ENCODE assay signal across 13 mouse cellular contexts in the genomic region with DNA sequence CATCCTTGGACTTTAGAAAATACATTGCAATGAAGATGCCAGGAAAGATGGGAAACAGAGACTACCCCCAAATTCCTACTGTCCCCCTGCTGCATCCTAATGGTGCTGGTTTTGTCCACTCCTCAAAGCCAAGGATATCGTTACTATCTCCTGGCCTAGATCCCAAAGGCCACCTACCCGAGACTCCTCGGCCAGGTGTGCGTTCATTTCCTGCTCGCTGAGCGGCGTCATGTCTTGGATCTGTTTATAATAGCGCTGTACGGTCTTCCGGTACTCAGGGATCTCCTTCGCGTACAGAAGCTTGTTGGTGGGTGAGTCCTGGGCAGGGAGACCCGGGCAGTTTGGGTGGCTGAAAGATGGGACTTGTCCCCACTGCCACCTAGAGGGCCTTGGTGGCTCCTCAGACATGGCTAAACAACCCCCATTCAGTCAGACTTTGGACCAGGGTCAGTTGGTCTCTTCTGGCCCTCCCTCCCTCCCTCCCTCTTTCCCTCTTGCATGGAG. TPM values are rescaled to one million over a fixed set of nuclear protein-coding genes. Genes with fewer than 3 reads are reported as not detected.
DNase-seq lines count a peak whose midpoint lies in the region; ATAC-seq and TF ChIP-seq lines count a peak whose summit lies in the region.
"Had no signal": no experiment of that assay in that cellular context is flagged by ENCODE, and none has a peak within 500 bp of the region (broad histone marks: within the 10 kb centered on the region; RNA-seq: fewer than 3 reads in every experiment).

No protein-coding gene starts in this region.

- peak overlapping the region; percentile 81 for H3K27ac ChIP-seq in heart, embryonic 10.5 days
- no peak overlapping the region for H3K27ac ChIP-seq in left cerebral cortex, adult 2 months
- 0 out of 2 replicates have a peak overlapping the region, but pooled peaks have one; percentile 66 for H3K27ac ChIP-seq in embryonic facial prominence, embryonic 12.5 days
- H3K27ac ChIP-seq in intestine, postnatal 0 days (ENCODE audit: low read depth, low read length) = 0 out of 2 replicates have a peak overlapping the region, but pooled peaks have one; percentile 35
- H3K27ac ChIP-seq: limb, embryonic 13.5 days had no signal

- no peaks in the 10 kb centered on the region for H3K9me3 ChIP-seq in heart, embryonic 10.5 days
- 0 out of 2 replicates have a peak, but pooled peaks cover 2% of the 10 kb centered on the region for H3K9me3 ChIP-seq in embryonic facial prominence, embryonic 12.5 days
- H3K9me3 ChIP-seq in intestine, postnatal 0 days (ENCODE audit: control insufficient read depth) = no peaks in the 10 kb centered on the region
- H3K9me3 ChIP-seq: limb, embryonic 13.5 days had no signal

- no peak for ATAC-seq in embryonic facial prominence, embryonic 12.5 days (ENCODE audit: insufficient number of reproducible peaks, insufficient read depth, low FRiP score, low TSS enrichment)
- ATAC-seq in intestine, postnatal 0 days = no peak; the same call in 1 of the 2 replicates

- no peak overlapping the region for H3K4me3 ChIP-seq in heart, embryonic 10.5 days
- no peak overlapping the region for H3K4me3 ChIP-seq in left cerebral cortex, adult 2 months
- H3K4me3 ChIP-seq in embryonic facial prominence, embryonic 12.5 days = no peak overlapping the region
- H3K4me3 ChIP-seq in intestine, postnatal 0 days (ENCODE audit: low read depth, low read length) = no peak overlapping the region
- H3K4me3 ChIP-seq: limb, embryonic 13.5 days had no signal

- WGBS in heart, embryonic 10.5 days = 85% methylated on average over 13 of the region's 13 CpGs
- WGBS in embryonic facial prominence, embryonic 12.5 days = 84% methylated on average over 13 of the region's 13 CpGs
- 48% methylated on average over 13 of the region's 13 CpGs for WGBS in intestine, postnatal 0 days

- H3K4me1 ChIP-seq in heart, embryonic 10.5 days = peaks cover 51% of the 10 kb centered on the region
- peaks cover 32% of the 10 kb centered on the region for H3K4me1 ChIP-seq in embryonic facial prominence, embryonic 12.5 days
- H3K4me1 ChIP-seq in intestine, postnatal 0 days (replicated peaks; ENCODE audit: control insufficient read depth, insufficient read depth, low read length) = peaks cover 3% of the 10 kb centered on the region

- intact Hi-C loops in heart, postnatal 10 days (cut with DNase I) = loop anchor here (2.0 to 5.0 kb wide), 3 partner anchors 36 to 104 kb away; partner anchors contain the start of genes Ift122 and Mbd4
- intact Hi-C loops in left cerebral cortex, adult 2 months (cut with DNase I) = no loop called here
- intact Hi-C loops in left cerebral cortex, postnatal 4 days (cut with DNase I) = no loop called here

- H3K4me2 ChIP-seq in embryonic facial prominence, embryonic 12.5 days (replicated peaks) = no peak overlapping the region
- H3K4me2 ChIP-seq in intestine, postnatal 0 days (replicated peaks; ENCODE audit: low read depth) = no peak overlapping the region

- no peaks in the 10 kb centered on the region for H3K27me3 ChIP-seq in heart, embryonic 10.5 days (ENCODE audit: insufficient read depth, poor library complexity, severe bottlenecking)
- no peaks in the 10 kb centered on the region for H3K27me3 ChIP-seq in embryonic facial prominence, embryonic 12.5 days
- no peaks in the 10 kb centered on the region for H3K27me3 ChIP-seq in intestine, postnatal 0 days (replicated peaks; ENCODE audit: control insufficient read depth, insufficient read depth, low read length)
- H3K27me3 ChIP-seq: limb, embryonic 13.5 days had no signal

- H3K9ac ChIP-seq in embryonic facial prominence, embryonic 12.5 days = no peak overlapping the region
- H3K9ac ChIP-seq in intestine, postnatal 0 days (ENCODE audit: low read depth, low read length) = no peak overlapping the region
- H3K9ac ChIP-seq: limb, embryonic 13.5 days had no signal

- H3K36me3 ChIP-seq in heart, embryonic 10.5 days = peaks cover 66% of the 10 kb centered on the region
- no peaks in the 10 kb centered on the region for H3K36me3 ChIP-seq in embryonic facial prominence, embryonic 12.5 days
- peaks cover 12% of the 10 kb centered on the region; the same call in 1 of the 2 replicates for H3K36me3 ChIP-seq in intestine, postnatal 0 days (ENCODE audit: control insufficient read depth, insufficient read depth)
- H3K36me3 ChIP-seq: limb, embryonic 13.5 days had no signal

- DNase-seq in heart, embryonic 10.5 days (ENCODE audit: low spot score) = no peak
- DNase-seq in heart, postnatal 10 days = no peak
- no peak for DNase-seq in left cerebral cortex, adult 2 months (ENCODE audit: extremely low spot score in 1 of 2, low spot score in 2 of 2)
- DNase-seq in left cerebral cortex, postnatal 4 days = no peak
- no peak for DNase-seq in MN1 (ENCODE audit: low spot score)
- no peak for DNase-seq in frontal cortex, postnatal 36 days (ENCODE audit: low spot score in 2 of 2)
- DNase-seq: thymus, postnatal 14 days had no signal

- TF ChIP-seq CTCF in left cerebral cortex, adult 2 months (IDR thresholded peaks at IDR 0.05) = peak; percentile 9
- TF ChIP-seq CTCF in intestine, postnatal 0 days (IDR thresholded peaks at IDR 0.05; ENCODE audit: low read depth) = peak; percentile 51

RNA-seq across cellular contexts. Expression of gene H1foo, which starts 11.7 kb away (rescaled TPM):
- not detected in 2 replicates for polyA plus RNA-seq in heart, embryonic 10.5 days (2016; fragmentation: Nextera tagmentation; extraction: Ambion mirVana)
- not detected for total RNA-seq in heart, postnatal 10 days (2021)
- total RNA-seq in left cerebral cortex, adult 2 months (2021) = not detected
- total RNA-seq in left cerebral cortex, postnatal 4 days (2021) = not detected
- polyA plus RNA-seq in embryonic facial prominence, embryonic 12.5 days (2016; fragmentation: Nextera tagmentation; extraction: Ambion mirVana) = not detected in 2 replicates
- not detected in 2 replicates for polyA plus RNA-seq in intestine, postnatal 0 days (2015; fragmentation: Nextera tagmentation; extraction: Ambion mirVana)
- total RNA-seq: gastrocnemius, adult 8-10 months; megakaryocyte-erythroid progenitor cell, adult 5-6 weeks had no signal
- polyA plus RNA-seq: limb, embryonic 13.5 days; neural tube, embryonic 11.5 days had no signal

RNA-seq across cellular contexts. Expression of gene Rho, which starts 24.9 kb away (rescaled TPM):
- polyA plus RNA-seq in heart, embryonic 10.5 days (2016; fragmentation: Nextera tagmentation; extraction: Ambion mirVana) = 0.28 TPM in 1 of 2 replicates, not detected in the other
- under 1 TPM; 0.07 to 0.20 TPM for total RNA-seq in heart, postnatal 10 days (2021)
- total RNA-seq in left cerebral cortex, adult 2 months (2021) = under 1 TPM; 0.56 to 0.79 TPM
- under 1 TPM; 0.28 to 0.56 TPM for total RNA-seq in left cerebral cortex, postnatal 4 days (2021)
- polyA plus RNA-seq in embryonic facial prominence, embryonic 12.5 days (2016; fragmentation: Nextera tagmentation; extraction: Ambion mirVana) = 0.17 and 0.32 TPM in 2 replicates
- 0.16 TPM in 1 of 2 replicates, not detected in the other for polyA plus RNA-seq in intestine, postnatal 0 days (2015; fragmentation: Nextera tagmentation; extraction: Ambion mirVana)
- total RNA-seq: gastrocnemius, adult 8-10 months; megakaryocyte-erythroid progenitor cell, adult 5-6 weeks had no signal
- polyA plus RNA-seq: neural tube, embryonic 11.5 days had no signal

RNA-seq across cellular contexts. Expression of gene Plxnd1, which starts 38.3 kb away (rescaled TPM):
- 42.9 and 61.7 TPM in 2 replicates for polyA plus RNA-seq in heart, embryonic 10.5 days (2016; fragmentation: Nextera tagmentation; extraction: Ambion mirVana)
- 100 to 1,000 TPM; 179 to 224 TPM for total RNA-seq in heart, postnatal 10 days (2021)
- 100 to 1,000 TPM; 127 to 131 TPM for total RNA-seq in left cerebral cortex, adult 2 months (2021)
- 100 to 1,000 TPM; 167 to 181 TPM for total RNA-seq in left cerebral cortex, postnatal 4 days (2021)
- polyA plus RNA-seq in embryonic facial prominence, embryonic 12.5 days (2016; fragmentation: Nextera tagmentation; extraction: Ambion mirVana) = 33.1 and 40.5 TPM in 2 replicates
- 8.2 and 9.6 TPM in 2 replicates for polyA plus RNA-seq in intestine, postnatal 0 days (2015; fragmentation: Nextera tagmentation; extraction: Ambion mirVana)
